Mouse (Mus musculus) urinary bladder, postnatal 4 days (tissue): Measurements from ENCODE around the gene Slx4ip.

ENCODE experiments used
- DNase-seq, 2 experiments: peaks; one replicate each; pipeline ENCODE4 v3.0.0; 2021 to 2022; ENCODE audit warnings: low spot score in 2 of 2

Gene Slx4ip

DNA sequence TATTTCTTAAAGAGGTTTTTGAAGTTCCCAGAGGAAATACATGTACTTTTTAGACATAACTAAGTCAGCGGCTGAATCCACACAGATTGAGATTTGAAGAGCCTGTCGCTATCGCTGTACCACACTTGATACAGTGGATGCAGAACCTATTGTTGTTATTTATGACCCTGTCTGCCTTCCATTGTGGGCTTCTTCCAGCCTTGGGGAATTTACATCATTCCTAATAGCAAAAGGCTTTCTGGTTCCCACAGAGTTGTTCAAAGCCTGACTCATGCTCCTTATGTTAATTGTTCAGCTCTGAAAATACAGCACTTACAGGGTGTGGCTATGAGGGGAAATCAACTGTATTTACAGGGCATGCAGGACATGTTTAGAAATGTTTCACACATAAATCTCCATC, 173.5 kb downstream of the Slx4ip start:
- no peak for DNase-seq

DNA sequence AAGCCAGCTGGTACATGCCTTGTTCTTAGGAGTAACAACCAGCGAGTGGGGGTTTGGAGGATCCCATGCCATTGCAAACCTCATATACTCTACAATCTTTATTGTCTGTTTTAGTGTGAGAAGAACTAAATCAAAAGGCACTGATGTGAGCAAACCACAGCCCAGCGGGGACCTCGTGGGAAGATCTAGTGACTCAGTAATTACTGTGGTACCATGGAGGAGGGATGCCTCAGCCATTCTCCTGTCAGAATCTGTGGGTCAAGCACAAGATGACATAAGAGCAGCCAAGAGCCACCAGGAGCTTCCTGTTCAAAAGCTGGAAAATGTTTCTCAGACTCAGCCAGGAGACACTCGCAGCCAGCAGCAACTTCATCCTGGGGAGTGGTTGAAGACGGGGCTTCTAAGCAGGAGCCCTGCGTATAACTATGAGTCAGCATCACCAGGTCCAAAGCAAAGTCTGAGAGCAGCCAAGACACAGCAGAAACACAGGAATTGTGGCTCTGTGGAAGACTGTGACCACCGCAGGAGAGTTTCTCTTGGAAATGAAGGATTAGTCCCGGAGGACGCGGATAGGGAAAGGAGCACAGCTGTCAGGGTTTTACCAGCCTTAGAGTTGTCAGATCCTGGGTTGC, 176.6 kb downstream of the Slx4ip start:
- DNase-seq: no peak

DNA sequence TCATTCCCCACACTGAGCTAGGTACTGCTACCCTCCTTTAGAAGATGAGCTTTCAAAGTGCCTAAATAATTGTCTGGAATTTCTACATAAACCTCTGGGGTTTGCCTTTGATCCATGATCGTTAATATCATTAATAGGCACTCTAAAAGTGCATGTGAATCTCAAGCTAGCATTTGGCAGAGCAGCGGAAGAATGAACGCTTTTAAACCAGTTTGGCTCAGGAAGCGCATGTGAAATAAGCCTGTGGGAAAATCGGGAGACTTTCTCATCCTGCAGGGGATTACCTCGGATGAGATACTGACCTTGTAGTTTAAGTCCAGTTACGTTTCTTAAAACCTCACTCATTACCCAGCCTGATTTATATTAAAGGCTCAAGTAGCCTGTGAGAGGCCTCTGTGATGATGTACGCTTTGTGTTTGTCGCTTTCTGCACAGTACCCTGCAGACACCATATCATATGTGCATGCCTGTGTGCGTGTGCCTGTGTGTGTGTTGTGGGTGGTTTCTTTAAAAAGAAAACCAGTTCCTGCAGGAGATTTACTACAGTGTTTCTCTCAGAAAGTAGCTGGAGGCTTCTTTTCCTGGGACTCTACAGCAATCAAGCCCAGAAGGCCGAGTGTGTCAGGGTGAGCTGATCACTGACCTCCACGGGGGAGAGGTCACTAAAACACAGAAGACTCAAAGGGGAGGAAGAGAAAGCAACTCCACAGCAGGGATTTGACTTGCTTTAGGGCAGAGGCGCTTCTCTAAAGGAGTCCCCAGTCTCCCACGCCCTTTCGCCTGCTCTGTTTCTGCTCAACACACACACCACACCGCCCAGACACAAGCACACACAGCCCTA, 182.7 kb downstream of the Slx4ip start:
- DNase-seq: no peak

DNA sequence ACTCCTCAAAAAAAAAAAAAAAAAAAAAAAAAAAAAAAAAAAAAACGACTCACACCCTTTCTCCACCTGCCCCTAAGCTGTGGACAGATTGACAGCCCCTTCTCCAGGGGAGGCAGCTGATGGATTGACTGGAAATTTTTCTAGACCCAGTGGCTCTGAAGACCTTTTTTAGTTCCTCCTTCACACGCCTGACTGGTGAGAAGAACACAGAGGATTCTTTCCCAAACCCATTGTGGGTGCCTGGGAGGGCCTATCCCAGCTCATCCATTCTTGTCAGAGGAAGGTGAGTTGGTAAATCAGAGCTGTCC, 183.2 kb downstream of the Slx4ip start:
- no peak for DNase-seq

DNA sequence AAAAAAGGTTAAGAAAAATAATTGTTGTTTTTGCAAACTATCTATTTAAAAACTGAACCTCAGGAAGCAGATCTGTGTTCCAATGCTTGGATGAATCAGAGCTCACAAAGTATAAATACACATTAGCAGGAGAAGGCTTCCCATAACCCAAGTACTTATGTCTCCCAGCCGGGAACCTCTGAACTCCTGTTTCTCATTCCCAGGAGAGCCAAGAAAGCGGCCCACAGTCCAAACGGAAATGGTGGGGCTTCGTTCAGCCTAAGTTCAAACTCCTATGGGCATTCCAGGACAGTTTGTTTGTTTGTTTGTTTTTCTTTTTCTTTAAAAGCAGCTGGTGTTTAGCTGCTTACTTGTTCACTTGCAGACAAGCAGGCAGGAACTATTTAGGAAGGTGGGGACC, 187.8 kb downstream of the Slx4ip start:
- no peak for DNase-seq

DNA sequence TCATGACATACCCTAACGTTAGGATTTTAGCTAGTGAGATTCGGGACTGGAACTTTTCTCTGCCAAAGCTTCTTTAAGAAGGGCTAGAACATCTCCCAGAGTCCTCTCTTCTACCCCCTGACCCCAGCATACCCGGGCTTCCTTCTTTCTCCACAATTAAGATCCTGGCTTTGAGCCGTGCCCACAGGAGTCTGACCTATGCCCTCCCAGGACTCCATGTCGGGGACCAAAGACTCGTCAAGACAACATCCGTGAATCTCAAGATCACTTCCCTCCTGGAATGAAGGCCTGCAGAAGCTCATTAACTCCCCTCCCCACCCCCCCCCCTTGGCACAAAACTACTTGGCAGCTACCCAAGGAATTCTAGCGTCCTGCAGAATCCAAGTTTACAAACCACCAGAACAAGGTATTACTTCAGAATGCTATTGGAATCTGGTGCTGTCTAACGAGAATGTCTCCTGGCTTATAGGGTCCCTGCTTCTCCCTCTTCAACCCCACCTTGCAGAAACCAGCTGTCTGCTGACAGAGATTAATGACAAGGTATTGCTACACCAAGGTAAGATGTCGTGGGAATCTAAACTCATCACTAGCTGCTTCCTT, 188.8 kb downstream of the Slx4ip start:
- DNase-seq: peak in 1 of 2 experiments; percentile 56

DNA sequence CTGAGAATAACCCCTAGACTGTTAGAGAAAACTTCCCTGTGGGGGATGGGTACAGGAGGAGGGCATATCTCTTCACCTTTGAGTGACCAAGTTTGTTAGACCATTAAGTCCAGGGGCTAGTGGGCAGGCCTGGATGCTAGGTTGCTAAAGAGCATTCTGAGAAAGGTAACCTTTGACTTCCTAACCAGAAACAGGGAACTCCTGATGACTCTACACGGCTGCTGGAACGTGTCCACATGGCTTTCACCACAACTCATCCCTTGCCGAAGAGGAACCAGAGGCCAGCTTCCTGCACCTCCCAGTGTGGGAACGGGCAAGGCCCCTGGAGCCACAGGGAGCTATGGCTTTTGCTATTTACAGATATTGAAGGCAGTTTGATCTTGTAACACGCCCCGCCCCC, 189.4 kb downstream of the Slx4ip start:
- DNase-seq: peak in 1 of 2 experiments; percentile 56

DNA sequence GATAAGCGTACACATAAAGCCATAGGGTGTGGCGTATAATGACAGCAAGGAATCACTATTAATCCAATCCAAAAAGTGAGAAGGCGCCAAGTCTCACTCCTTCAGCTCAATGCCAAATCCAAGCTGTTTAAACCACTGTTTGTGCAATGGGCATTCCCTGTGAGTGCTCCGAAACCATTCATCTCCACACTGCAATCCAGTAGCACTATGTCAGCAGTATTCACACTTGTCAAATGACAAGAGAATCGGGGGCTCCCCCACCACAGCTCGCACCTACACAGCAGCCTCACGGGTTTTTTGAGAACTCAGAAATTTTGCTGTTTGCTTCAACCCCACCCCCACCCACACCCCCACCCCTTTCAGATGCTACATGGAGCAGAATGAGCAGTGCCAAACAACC, 190.0 kb downstream of the Slx4ip start:
- no peak for DNase-seq

DNA sequence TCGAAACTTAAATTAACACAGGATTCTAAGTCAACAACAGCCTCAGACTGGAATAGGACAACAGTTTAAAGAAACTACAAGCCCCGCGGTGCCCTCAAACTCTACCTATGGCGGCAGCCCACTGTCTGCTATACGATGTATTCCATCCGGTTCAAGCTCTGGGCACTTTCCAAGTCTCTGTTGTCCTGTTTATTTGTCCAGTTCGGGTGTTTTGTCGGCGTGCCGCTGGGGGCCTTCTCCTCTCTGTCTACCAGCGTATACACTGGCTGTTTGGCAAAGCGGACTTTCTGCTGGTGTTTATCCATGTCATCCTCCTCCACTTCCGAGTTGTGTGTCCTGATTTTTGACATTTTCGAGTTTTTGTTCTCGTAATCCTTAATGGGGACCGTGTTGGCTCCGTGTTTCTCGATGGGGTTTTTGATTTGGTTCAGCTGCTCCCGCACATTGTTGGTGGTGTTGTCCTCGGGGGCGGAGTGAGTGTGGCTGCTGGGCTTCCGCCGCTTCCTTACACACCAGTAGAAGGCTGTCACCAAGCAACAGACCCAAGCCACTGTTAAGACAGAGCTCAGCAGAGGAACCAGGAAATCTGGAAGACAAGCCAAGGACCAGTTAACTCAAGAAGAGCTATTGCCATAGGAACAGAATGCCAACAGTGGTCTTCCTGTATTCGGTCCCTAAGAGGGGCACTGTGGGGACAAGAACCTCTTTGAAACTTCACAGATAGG, 192.0 kb downstream of the Slx4ip start:
- no peak for DNase-seq

DNA sequence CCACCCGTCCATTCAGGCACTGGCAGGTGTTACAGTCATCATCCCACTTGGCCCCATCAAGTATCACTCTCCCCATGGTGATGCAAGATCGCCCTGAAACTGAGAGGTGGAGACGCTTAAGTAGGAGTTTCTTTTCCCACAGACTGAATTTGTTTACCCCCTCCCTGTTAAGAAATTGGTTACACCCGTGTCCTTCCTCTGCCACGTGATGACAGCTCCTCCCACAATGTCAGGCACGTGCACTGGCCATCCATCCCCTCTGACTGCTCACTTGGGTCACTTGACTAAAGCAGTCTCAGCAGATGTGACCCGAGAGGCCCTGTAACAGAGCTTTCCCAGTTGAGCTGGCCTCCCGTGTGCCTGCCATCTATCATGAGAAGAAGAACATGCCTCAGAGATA, 194.2 kb downstream of the Slx4ip start:
- no peak for DNase-seq

DNA sequence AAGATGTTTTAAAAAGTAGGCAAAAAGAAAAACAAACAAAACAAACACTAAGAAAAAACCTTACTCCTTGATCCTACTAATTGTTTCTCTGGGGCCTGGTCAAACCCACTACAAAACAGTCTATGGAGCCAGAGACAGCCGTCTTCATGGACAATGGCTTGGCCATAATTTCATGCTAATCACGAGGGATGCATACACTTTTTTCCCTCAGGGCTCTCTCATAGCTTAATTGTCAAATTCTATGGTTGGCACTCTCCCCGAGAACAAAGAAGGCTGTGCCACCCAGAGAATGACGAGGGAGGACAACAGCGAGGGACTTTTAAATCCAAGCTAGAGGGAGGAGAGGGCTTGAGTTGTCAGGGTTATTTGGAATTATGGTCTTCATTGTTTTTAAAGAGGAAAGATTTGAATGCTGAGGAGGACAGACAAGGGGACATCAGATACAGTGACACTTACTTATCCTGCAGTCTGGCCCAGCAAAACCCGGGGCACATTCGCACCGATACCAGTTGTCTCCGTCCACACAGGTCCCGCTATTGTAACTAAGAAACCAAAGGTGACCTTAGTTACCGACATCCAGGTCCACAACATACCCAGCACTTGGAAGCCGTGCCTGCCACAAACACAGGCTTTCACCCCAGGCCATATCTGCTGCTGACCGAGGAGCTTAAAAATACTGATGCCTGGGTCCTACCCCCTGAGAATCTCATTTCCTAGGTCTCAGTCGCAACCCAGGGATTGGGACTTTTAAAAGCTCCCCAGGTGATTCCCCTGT, 195.8 kb downstream of the Slx4ip start:
- DNase-seq: no peak

DNA sequence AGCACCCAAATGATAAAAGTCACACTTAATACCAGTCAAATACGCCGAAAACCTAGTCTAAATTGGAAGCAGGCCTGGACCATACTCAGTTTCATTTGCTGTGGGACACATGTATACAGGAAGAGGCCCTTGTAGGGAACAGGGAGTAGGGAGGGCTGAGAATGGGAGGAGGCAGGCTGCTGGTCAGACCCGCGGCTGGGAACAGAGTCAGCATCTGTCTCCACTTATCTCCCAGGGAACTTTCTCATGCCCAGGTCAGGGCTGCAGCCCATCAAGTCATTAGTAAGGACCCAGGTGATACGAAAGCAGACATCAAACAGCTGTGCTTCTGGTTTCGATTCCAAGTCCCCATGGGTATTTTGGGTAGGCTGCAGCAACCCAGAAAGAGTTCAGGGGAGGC, 196.7 kb downstream of the Slx4ip start:
- DNase-seq: no peak

DNA sequence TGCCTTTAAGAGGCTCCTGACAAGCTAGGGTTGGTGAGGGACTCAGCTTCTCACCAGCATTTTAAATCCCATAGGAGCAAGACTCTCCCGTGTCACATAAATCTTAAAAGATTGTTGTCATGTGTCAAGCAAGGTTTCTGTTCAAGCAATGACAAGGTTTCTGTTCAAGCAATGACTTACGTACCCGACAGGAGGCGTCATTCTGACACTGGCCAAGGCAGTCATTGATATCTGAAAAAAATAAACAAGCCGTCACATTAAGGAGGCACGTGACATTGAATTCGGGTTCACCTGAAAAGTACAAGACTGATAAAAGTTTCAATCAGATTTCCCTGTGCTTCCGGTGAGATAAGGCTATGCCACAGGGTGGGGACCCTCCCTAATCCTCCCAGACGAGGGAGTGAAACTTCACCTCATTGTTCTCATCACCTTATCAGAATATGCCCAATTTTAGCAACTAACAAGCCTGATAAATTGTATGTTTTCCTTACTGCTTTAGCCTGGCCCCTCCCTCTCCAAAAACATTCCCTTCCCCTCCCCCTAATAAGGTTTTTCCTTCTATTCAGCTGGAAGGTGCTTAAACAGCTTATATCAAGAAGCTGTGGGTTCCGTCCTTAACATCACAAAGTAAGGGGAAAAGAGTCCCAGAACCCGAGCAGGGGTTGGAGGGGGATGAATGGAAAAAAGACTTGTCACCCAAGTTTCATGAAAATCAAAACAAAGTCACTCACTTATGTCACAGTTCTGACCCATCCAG, 200.9 kb downstream of the Slx4ip start:
- DNase-seq: no peak

DNA sequence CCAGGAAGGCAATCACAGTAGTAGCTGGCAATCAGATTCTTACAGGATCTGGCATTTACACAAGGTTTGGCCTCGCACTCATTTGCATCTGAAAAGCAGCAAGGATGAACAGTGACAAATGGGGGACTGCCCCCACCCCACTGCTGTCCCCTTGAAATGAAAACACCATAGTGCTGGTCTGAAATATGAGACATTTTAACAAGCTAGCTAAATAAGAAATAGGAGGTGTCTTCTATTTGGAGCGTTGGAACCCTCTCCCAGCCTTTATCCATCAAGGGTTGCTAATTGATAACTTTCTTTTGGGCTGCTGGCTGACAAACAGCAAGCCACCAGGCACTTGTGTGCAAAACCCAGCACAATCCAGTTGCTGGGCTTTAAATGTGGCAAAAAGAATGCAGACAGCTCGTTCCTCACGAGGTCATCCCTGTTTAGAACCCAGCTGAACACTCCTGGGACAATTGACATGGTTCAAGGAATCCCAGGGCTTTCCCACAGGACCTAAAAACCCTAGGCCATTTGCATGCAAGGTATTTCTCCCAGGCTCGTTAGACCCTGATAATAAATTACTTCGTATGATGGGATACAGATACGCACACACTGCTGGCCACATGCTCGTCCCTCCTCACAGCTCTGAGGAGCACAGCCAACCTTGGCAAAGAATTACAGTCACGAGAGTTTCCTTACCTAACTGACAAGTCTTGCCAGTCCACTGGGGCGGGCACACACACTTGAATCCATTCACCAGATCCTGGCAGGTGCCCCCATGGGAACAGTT, 201.7 kb downstream of the Slx4ip start:
- no peak for DNase-seq

DNA sequence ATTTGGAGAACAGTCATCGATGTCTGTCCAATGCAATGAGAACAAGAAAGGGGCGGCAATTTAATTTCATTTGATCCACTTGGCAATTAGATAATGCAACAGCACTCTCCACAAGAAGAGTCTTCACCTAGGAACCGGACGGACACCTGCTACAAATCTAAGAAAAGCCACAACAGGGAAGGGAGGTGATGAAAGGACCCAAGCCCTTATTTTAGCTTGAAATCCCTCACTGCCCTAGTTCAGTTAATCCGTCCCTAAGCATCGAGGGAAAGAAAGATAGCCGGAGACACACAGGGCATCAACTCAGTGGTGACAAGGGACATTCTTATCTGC, 202.2 kb downstream of the Slx4ip start:
- DNase-seq: no peak

DNA sequence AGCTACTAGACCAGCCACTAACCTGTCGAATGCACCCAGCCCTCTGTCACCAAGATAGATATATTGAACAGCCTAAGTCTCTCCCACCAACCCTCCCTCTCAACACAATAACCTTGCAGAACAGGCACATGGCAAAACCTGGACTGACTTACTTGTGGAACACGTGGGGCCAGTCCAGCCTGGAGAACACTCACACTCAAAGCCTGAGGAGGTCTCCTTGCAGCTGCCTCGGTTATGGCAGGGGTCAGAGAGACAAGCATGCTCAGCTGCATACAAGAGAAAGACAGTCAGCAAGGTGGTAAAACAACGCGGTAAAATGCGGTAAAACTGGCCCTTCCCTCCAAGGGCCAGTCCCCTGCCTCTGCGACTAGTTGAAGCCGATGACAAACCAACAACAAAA, 203.3 kb downstream of the Slx4ip start:
- no peak for DNase-seq

DNA sequence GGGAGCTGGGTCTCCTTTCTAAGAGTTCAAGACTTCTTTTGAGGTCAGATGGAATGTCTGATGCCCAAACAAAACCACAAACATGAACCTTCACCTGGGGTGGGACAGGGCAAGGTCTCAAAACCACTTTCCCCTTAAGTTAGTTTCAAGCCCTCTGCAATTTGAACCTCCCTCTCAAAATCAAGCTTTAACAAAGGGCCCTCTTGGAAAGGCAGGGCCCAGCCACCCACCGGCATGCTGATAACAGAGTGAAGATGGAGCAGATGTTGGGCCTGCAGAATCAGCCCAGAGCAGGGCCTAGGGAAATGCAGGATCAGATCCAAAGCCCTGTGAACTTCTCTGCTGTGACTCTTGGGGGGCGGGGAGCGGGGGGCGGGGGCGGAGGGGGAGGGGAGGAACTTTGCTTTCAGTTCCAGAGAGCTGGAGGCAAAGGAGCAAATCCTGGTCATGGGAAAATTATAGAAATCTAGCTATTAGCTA, 206.0 kb downstream of the Slx4ip start:
- no peak for DNase-seq

DNA sequence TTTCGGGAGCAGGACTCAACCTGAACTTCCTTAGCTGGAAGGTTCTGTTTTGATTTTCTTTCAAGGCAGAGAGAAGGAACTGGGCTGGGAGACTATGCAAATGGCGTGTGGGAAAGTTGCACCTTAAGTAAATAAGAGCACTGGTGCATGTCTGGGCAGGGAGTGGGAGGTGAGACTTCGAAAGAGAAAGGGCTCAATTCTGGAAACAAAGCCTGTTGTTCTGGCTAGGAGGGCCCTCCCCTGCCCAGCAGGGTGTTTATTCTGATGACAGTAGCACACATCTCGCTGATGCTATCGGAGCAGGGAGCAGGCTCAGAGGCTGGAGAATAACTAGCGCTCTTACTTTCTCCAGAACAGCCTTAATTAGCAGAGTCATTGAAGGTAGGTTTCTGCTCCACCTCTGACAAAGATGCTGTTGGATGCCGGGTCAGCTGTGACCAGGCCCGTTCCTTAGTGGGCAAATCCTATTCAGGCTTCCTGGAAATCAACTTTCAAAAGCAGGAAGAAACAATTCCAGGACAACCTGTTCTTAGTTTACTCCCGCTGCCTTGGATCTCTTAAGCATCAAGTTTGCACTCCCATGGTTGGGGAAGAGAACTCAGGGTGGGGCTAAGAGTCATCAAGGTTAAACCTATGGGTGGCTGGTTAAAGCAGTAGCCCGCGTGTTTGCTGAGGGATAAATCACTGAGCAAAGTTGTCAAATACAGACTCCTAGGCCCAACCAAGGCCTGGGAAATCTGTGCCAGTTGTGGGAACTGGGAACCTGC, 207.4 kb downstream of the Slx4ip start:
- no peak for DNase-seq

DNA sequence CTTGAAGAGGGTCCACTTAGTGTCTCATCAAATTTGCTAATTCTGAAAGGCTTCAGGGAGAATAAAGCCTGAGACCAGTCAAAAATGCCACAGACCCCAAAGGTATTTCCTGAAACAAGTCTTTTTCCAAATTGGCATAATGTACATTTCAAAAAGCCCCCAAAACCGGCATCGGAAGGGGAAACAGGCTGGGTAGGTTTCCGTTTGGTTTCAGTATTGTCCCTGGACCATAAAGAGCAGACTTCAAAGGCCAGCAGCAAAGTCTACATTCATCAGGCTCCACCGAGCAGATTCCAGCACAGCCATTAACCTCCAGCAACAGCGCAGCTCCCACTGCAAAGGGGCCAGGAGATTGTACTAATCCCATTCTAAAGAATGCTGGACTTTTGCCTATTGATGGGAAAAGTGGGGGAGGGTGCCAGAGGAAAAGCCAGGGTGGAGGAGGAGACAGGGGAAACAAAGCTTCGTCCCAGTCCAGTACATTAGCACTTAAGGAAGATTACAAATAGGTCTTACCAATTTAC, 208.3 kb downstream of the Slx4ip start:
- no peak for DNase-seq
